Mouse (Mus musculus): ENCODE measurements around the gene Spata21. TPM values are rescaled to one million over a fixed set of nuclear protein-coding genes. Genes with fewer than 3 reads are reported as not detected.
A peak's percentile ranks its signal among the peaks of the same experiment; 100 is the strongest.

Gene Spata21
- polyA plus RNA-seq, 1 experiment, result not detected

GRCm38 (mm10) chr4:141059616-141060425, 28.3 kb upstream of the Spata21 start:
- H3K27ac ChIP-seq (ENCODE audit: insufficient read depth, low read length), result peak overlapping the region; percentile 51
- H3K4me1 ChIP-seq (ENCODE audit: control insufficient read depth, insufficient read depth, low read length), result no peaks in the 10 kb centered on the region
- peak overlapping the region; percentile 67 for H3K4me3 ChIP-seq (ENCODE audit: insufficient read depth, low read length)
- peak; percentile 78; the same call in 1 of the 2 replicates for TF ChIP-seq POLR2A (IDR thresholded peaks at IDR 0.05; ENCODE audit: low read depth, low read length)
- TF ChIP-seq CTCF (IDR thresholded peaks at IDR 0.05; ENCODE audit: borderline replicate concordance, insufficient read depth, low read length), result no peak

GRCm38 (mm10) chr4:141060426-141061301, 27.5 kb upstream of the Spata21 start, which contains the start of gene Crocc:
Crocc (minus strand) TSS chr4:141060550.
- H3K4me1 ChIP-seq (ENCODE audit: control insufficient read depth, insufficient read depth, low read length), result no peaks in the 10 kb centered on the region
- peak within 1 kb of the TSS; percentile 69 for H3K27ac ChIP-seq (ENCODE audit: insufficient read depth, low read length)
- peak within 1 kb of the TSS; percentile 67 for H3K4me3 ChIP-seq (ENCODE audit: insufficient read depth, low read length)
- TF ChIP-seq CTCF (IDR thresholded peaks at IDR 0.05; ENCODE audit: borderline replicate concordance, insufficient read depth, low read length), result peak; percentile 91; the same call in 1 of the 2 replicates
- peak; percentile 97 for TF ChIP-seq POLR2A (IDR thresholded peaks at IDR 0.05; ENCODE audit: low read depth, low read length)

- no peak for TF ChIP-seq POLR2A (IDR thresholded peaks at IDR 0.05; ENCODE audit: low read depth, low read length)
- no peak for TF ChIP-seq CTCF (IDR thresholded peaks at IDR 0.05; ENCODE audit: borderline replicate concordance, insufficient read depth, low read length)
- Histone ChIP-seq H3K4me3 (ENCODE audit: insufficient read depth, low read length) (no peak overlapping the region), H3K4me1 (ENCODE audit: control insufficient read depth, insufficient read depth, low read length) (no peaks in the 10 kb centered on the region), H3K27ac (ENCODE audit: insufficient read depth, low read length) (no peak overlapping the region)
Observed at GRCm38 (mm10) chr4:141064104-141064659, 24.0 kb upstream of the Spata21 start.

GRCm38 (mm10) chr4:141065123-141065522, 23.0 kb upstream of the Spata21 start:
- TF ChIP-seq POLR2A (IDR thresholded peaks at IDR 0.05; ENCODE audit: low read depth, low read length) (no peak), CTCF (IDR thresholded peaks at IDR 0.05; ENCODE audit: borderline replicate concordance, insufficient read depth, low read length) (peak; percentile 99)
- Histone ChIP-seq H3K4me1 (ENCODE audit: control insufficient read depth, insufficient read depth, low read length) (no peaks in the 10 kb centered on the region), H3K4me3 (ENCODE audit: insufficient read depth, low read length) (no peak overlapping the region), H3K27ac (ENCODE audit: insufficient read depth, low read length) (no peak overlapping the region)

GRCm38 (mm10) chr4:141066709-141067515, 21.2 kb upstream of the Spata21 start:
- TF ChIP-seq CTCF (IDR thresholded peaks at IDR 0.05; ENCODE audit: borderline replicate concordance, insufficient read depth, low read length) (no peak), POLR2A (IDR thresholded peaks at IDR 0.05; ENCODE audit: low read depth, low read length) (no peak)
- no peak overlapping the region for H3K27ac ChIP-seq (ENCODE audit: insufficient read depth, low read length)
- H3K4me1 ChIP-seq (ENCODE audit: control insufficient read depth, insufficient read depth, low read length), result no peaks in the 10 kb centered on the region
- H3K4me3 ChIP-seq (ENCODE audit: insufficient read depth, low read length), result no peak overlapping the region

- Histone ChIP-seq H3K4me3 (ENCODE audit: insufficient read depth, low read length) (no peak overlapping the region), H3K4me1 (ENCODE audit: control insufficient read depth, insufficient read depth, low read length) (no peaks in the 10 kb centered on the region), H3K27ac (ENCODE audit: insufficient read depth, low read length) (no peak overlapping the region)
- TF ChIP-seq CTCF (IDR thresholded peaks at IDR 0.05; ENCODE audit: borderline replicate concordance, insufficient read depth, low read length) (no peak), POLR2A (IDR thresholded peaks at IDR 0.05; ENCODE audit: low read depth, low read length) (no peak)
Observed at GRCm38 (mm10) chr4:141067516-141068046, 20.6 kb upstream of the Spata21 start.

GRCm38 (mm10) chr4:141068655-141069054, 19.5 kb upstream of the Spata21 start:
- no peak for TF ChIP-seq POLR2A (IDR thresholded peaks at IDR 0.05; ENCODE audit: low read depth, low read length)
- TF ChIP-seq CTCF (IDR thresholded peaks at IDR 0.05; ENCODE audit: borderline replicate concordance, insufficient read depth, low read length), result no peak
- H3K4me1 ChIP-seq (ENCODE audit: control insufficient read depth, insufficient read depth, low read length), result peaks cover 2% of the 10 kb centered on the region; the same call in 1 of the 2 replicates
- no peak overlapping the region for H3K4me3 ChIP-seq (ENCODE audit: insufficient read depth, low read length)
- H3K27ac ChIP-seq (ENCODE audit: insufficient read depth, low read length), result no peak overlapping the region

GRCm38 (mm10) chr4:141069731-141070130, 18.4 kb upstream of the Spata21 start:
- Histone ChIP-seq H3K4me1 (ENCODE audit: control insufficient read depth, insufficient read depth, low read length) (peaks cover 2% of the 10 kb centered on the region; the same call in 1 of the 2 replicates), H3K4me3 (ENCODE audit: insufficient read depth, low read length) (no peak overlapping the region), H3K27ac (ENCODE audit: insufficient read depth, low read length) (no peak overlapping the region)
- no peak for TF ChIP-seq POLR2A (IDR thresholded peaks at IDR 0.05; ENCODE audit: low read depth, low read length)
- peak; percentile 79; the same call in 1 of the 2 replicates for TF ChIP-seq CTCF (IDR thresholded peaks at IDR 0.05; ENCODE audit: borderline replicate concordance, insufficient read depth, low read length)

Measured in embryonic fibroblast, embryonic 13.5 days (primary cell).